Mouse (Mus musculus) v-Abl transformed pro-B cells (cell line): ENCODE results near the gene Rimklb.

Experiments
- in situ Hi-C, 2 experiments: fragments of 400-800 bp; cut with MboI; formaldehyde crosslinking; loops; one replicate each; pipeline ENCODE4 v1.15.1; 2025; ENCODE audit not compliant: unreplicated experiment in 2 of 2

The Rimklb gene

DNA sequence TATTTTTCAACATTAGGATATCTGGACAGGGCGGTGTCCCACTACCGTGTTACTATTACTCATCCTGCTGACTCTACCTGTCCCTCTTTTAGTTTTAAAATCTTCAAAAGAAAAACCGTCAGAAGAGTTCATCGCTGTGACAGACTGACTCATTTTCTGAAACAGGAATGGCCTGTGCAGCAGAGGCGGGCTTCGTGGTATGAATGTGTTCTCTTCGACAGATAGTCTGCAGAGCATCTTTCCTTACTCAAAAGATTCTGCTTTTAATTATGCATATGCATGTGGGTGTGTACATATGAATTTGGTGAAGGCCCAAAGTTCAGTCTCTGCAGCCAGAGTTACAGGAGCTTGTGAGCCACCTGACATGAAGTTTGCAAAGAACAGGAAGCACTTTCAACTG is 50.7 kb downstream of the Rimklb start:
- in situ Hi-C loops = no loop called here

DNA sequence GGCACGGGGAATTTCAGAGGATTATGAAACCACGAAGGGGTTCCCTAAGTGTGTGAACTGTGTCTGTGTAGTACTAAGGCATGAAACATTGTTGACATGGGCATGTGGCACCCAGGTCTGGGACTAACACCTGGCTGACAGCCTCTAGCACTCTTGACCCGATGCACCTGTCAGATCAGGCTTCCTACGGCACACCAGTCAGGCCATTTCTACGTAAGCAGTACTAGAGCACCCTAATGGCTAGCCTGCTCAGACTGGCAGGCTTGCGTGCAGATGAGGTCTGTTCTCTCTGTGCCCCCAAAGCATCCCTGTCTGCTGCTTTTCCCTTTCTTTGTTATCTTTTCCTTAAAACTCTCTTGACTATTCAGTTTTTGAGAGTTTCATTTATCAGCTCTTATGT is 53.3 kb downstream of the Rimklb start:
- in situ Hi-C loops = no loop called here

DNA sequence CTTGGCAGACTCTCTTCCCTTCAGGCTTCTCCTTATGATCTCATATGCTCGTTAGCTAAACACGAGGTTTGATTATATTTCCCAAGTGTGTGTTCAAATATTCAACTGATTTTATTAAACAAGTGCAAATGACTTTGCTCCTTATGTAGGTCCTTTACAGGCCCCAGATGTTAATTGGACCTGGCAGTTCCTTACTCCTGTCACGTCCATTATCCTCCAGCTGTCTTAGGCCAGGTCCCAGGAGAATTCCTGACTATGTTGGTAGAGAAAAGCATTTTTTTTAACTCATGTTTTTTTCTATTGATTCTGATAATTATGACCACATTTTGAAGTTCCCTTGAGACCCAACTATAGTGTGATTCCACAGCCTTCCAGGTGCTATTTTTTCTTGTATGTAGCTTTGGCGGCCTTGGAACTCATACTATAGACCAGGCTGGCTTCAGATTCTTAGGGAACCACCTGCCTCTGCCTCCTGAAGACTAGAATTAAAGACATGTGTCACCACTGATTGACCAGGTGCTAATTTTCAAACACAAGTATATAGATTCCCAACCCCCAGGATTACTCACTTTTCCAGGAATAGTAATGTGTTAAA is 57.8 kb downstream of the Rimklb start:
- in situ Hi-C loops = no loop called here

DNA sequence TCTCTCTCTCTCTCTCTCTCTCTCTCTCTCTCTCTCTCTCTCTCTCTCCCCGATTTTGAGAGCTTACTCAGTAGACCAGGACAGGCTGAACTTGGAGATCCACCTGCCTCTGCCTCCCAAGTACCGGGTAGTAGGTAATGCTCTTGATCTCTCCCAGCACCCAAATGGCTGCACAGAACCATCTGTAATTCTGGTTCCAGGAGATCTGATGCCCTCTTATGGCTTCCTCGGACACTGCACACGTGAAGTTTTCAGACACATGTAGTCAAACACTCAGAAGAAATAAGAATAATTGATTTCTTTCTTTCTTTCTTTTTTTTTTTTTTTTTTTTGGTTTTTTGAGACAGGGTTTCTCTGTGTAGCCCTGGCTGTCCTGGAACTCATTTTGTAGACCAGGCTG is 59.3 kb downstream of the Rimklb start:
- in situ Hi-C loops = no loop called here

DNA sequence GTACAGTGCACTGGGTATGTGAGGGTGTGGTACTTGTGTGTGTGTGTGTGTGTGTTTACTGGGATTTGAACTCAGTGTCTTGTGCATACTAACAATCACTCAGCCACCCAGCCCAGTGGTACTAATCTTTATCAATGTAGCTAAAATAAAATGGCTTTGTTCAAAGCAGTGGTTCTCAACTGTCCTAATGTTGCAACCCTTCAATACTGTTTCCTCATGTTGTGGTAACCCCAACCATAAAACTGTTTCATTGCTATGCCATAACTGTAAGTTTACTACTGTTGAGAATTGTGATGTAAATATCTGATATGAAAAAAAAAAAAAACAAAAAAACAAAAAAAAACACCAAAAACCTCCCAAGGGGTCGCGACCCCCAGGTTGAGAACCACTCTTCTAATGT is 63.3 kb downstream of the Rimklb start:
- in situ Hi-C loops = no loop called here

DNA sequence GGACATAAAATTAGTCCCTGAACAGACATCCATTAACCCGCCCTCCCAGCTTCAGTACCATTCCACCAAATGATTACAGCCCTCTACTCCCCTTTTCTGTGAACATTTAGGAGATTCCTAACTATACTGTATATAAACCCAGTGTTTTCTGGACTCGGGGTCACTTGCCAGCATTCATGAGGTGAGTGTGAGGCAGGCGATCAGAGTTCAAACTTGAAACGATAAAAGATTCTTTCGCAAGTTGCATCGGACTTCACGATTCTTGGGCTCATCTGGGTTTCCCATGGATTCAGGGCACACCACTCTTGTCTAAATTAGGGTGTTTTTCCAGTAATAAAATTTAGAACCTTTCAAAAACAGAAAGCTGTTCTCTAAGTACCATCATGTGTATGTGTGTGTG is 71.1 kb downstream of the Rimklb start:
- in situ Hi-C loops = no loop called here

DNA sequence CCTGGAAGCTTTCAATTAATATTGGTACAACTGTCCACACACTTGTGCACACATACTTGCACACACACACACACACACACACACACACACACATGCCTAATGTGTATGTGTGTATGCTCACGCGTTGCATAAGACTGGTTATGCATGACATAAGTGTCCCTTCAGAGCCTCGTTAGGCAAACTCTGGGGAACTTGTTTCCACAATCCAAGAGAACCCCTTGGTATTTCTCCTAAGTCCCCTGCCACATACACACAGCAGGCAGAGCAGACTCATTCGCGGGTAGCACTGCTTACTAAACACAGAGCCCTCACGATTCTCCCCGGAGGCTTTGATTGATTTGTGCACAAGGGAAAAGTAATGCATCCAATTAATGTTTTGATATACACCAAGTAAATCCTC is 81.5 kb downstream of the Rimklb start:
- in situ Hi-C loops = no loop called here

DNA sequence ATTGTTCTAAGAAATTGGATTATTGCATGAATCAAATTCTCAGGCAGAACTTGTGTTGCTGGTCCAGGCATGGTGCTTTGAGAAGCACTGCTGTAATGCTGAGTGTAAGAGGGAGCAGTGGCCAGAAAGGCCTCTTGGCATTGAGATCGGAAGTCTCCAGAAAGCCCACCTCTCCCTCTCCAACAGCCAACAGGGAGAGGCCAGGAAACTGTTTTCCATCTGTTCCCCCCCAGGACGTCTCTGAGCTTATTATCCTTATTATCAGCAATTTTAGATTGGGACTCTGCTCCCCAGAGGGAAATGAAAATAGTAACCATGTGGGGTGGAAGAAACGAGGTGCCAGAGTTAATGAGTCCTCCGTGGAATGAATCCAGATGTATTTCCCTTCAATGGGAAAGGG is 82.2 kb downstream of the Rimklb start:
- in situ Hi-C loops = no loop called here

DNA sequence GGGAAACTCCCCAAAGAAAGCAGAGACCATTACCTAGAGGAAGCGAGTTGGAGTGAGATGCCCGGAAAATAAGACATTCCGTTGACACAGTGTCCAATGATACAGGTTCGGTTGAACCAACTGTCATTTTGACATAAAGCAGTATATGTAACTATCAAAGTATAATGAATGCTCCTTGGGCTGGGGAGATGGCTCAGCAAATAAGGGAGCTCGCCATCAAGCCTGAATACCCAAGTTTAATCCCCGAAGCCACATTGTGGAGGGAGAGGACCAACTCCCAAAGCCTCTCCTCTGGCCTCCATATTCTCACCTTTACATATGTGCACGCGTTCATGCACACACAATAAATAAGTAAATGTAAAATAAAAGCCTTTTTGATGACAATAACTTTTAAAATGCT is 87.3 kb downstream of the Rimklb start:
- in situ Hi-C loops = no loop called here

DNA sequence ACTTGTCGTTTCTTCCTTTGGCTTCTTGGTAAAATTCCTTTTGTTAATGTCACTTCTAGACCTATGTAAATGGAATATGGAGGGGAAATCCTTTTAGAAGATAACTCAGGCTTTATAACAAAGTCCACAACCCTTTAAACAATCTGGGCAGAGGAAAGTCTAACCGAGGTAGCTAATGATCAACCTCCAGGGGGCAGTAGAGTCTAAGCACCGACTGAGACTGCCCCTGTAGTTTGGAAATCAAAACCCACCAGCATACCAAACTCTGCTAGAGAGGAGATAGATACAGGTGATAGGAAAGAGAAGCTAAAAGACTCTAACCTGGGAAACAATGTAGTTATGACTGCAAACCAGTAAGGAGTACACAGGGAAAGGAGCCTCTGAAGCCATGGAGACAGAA is 96.3 kb downstream of the Rimklb start:
- in situ Hi-C loops = no loop called here

DNA sequence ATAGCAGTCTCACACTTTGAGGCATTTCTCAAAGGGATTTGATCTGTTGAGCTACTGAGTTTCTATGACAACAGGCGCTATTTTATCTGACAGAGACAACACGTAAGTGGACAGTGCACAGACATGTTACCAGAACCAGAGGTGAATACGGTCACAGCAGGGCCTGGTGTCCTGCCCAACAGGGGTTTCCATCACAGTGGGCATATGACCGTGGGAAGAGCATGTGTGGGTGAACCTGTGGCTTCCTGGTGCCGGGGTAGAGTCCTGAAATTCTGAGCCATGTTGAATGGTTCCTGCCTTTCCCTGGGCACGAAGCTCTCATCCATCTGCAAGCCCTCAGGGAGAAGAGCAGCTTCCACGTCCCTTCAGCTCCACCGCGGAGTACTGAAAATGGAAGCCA is 98.3 kb downstream of the Rimklb start:
- in situ Hi-C loops = no loop called here
